Mouse (Mus musculus) heart, postnatal 0 days (tissue): Measurements from ENCODE around the gene Hnrnpab.

Source experiments
- CTCF ChIP-seq: IDR thresholded peaks from 2 replicates; pipeline ENCODE4 v1.5.1; 2016; ENCODE audit warnings: antibody characterized with exemption, control low read depth, low read depth
- EP300 ChIP-seq: IDR thresholded peaks from 2 replicates; pipeline ENCODE4 v1.6.1; 2016; ENCODE audit warnings: antibody characterized with exemption, low read depth

GRCm38 (mm10) chr11:51551253-51551652 is 55.4 kb downstream of the Hnrnpab start:
- TF ChIP-seq CTCF (no peak), EP300 (no peak)
